8 mouse cellular contexts compared by ENCODE assay signal in genomic region chr4:57153068-57153835, GRCm38 (mm10). TPM values are rescaled to one million over a fixed set of nuclear protein-coding genes. Genes with fewer than 3 reads are reported as not detected.
DNase-seq lines count a peak whose midpoint lies in the region; ATAC-seq and TF ChIP-seq lines count a peak whose summit lies in the region.

No protein-coding gene starts in this region.

- peak; percentile 71 for DNase-seq in brain, embryonic 14.5 days (ENCODE audit: low read depth)
- peak; percentile 70 for DNase-seq in gastrocnemius, postnatal 25 days
- DNase-seq in thymus, postnatal 25 days, result no peak
- DNase-seq in left cerebral cortex, adult 11 months (ENCODE audit: low spot score), result no peak

- H3K4me3 ChIP-seq in ES-Bruce4 (ENCODE audit: low read depth, low read length), result peak overlapping the region; percentile 8; the same call in 1 of the 2 replicates
- H3K4me3 ChIP-seq in intestine, embryonic 15.5 days (replicated peaks), result no peak overlapping the region
- no peak overlapping the region for H3K4me3 ChIP-seq in midbrain, embryonic 13.5 days (replicated peaks)

- H3K9ac ChIP-seq in ES-Bruce4 (ENCODE audit: low read depth, poor library complexity, severe bottlenecking), result peak overlapping the region; percentile 0; the same call in 1 of the 2 replicates
- H3K9ac ChIP-seq in intestine, embryonic 15.5 days, result peak overlapping the region; percentile 26; the same call in 1 of the 2 replicates
- H3K9ac ChIP-seq in midbrain, embryonic 13.5 days (replicated peaks), result no peak overlapping the region

- WGBS in intestine, embryonic 15.5 days, result 9% methylated on average over 9 of the region's 9 CpGs
- WGBS in midbrain, embryonic 13.5 days, result 9% methylated on average over 9 of the region's 9 CpGs

- H3K36me3 ChIP-seq in ES-Bruce4 (ENCODE audit: control insufficient read depth, insufficient read depth, low read length, poor library complexity, severe bottlenecking), result no peaks in the 10 kb centered on the region
- no peaks in the 10 kb centered on the region for H3K36me3 ChIP-seq in intestine, embryonic 15.5 days
- H3K36me3 ChIP-seq in midbrain, embryonic 13.5 days, result no peaks in the 10 kb centered on the region

- ATAC-seq in intestine, embryonic 15.5 days, result peak; percentile 95
- ATAC-seq in midbrain, embryonic 13.5 days, result peak; percentile 84
- ATAC-seq in erythroid progenitor cell, adult 5-6 weeks (replicated peaks; ENCODE audit: low FRiP score, poor library complexity, severe bottlenecking), result no peak

- H3K4me1 ChIP-seq in ES-Bruce4 (ENCODE audit: control insufficient read depth, insufficient read depth, low read length), result peaks cover 2% of the 10 kb centered on the region
- H3K4me1 ChIP-seq in intestine, embryonic 15.5 days (replicated peaks), result peaks cover 27% of the 10 kb centered on the region
- peaks cover 10% of the 10 kb centered on the region for H3K4me1 ChIP-seq in midbrain, embryonic 13.5 days (replicated peaks)

- peak overlapping the region; percentile 51 for H3K4me2 ChIP-seq in intestine, embryonic 15.5 days (replicated peaks)
- peak overlapping the region; percentile 23 for H3K4me2 ChIP-seq in midbrain, embryonic 13.5 days (replicated peaks)

- H3K27ac ChIP-seq in ES-Bruce4 (ENCODE audit: insufficient read depth, low read length), result no peak overlapping the region
- peak overlapping the region; percentile 92 for H3K27ac ChIP-seq in intestine, embryonic 15.5 days
- no peak overlapping the region for H3K27ac ChIP-seq in midbrain, embryonic 13.5 days

- TF ChIP-seq EP300 in ES-Bruce4 (IDR thresholded peaks at IDR 0.05; ENCODE audit: insufficient read depth, low read depth, low read length), result no peak

- TF ChIP-seq POLR2A in ES-Bruce4 (IDR thresholded peaks at IDR 0.05; ENCODE audit: insufficient read depth, low read length), result no peak
- TF ChIP-seq POLR2A in brain, embryonic 14.5 days (IDR thresholded peaks at IDR 0.05; ENCODE audit: borderline replicate concordance, extremely low read depth, insufficient read depth, insufficient read length, poor library complexity, severe bottlenecking), result no peak

- H3K27me3 ChIP-seq in ES-Bruce4 (ENCODE audit: control insufficient read depth, insufficient read depth, low read length, poor library complexity, severe bottlenecking), result no peaks in the 10 kb centered on the region
- no peaks in the 10 kb centered on the region for H3K27me3 ChIP-seq in intestine, embryonic 15.5 days (replicated peaks)
- H3K27me3 ChIP-seq in midbrain, embryonic 13.5 days, result 0 out of 2 replicates have a peak, but pooled peaks cover 3% of the 10 kb centered on the region

- no peaks in the 10 kb centered on the region for H3K9me3 ChIP-seq in ES-Bruce4 (replicated peaks; ENCODE audit: control insufficient read depth, insufficient read depth, low read length, poor library complexity, severe bottlenecking)
- no peaks in the 10 kb centered on the region for H3K9me3 ChIP-seq in intestine, embryonic 15.5 days
- H3K9me3 ChIP-seq in midbrain, embryonic 13.5 days, result no peaks in the 10 kb centered on the region

- no peak for TF ChIP-seq CTCF in ES-Bruce4 (IDR thresholded peaks at IDR 0.05; ENCODE audit: low read depth, low read length)
- TF ChIP-seq CTCF in brain, embryonic 14.5 days (IDR thresholded peaks at IDR 0.05; ENCODE audit: borderline replicate concordance, extremely low read depth, insufficient read depth, insufficient read length), result no peak

RNA-seq across cellular contexts. Expression of gene Epb41l4b, which starts 10.0 kb away (rescaled TPM):
- 14.4 and 16.9 TPM in 2 replicates for polyA plus RNA-seq in ES-Bruce4 (2011; ENCODE audit: insufficient read depth, insufficient read length, low read depth, missing spikeins)
- 5.3 and 8.7 TPM in 2 replicates for polyA plus RNA-seq in brain, embryonic 14.5 days (2012; rRNA removed)
- 1 to 10 TPM; 2.4 to 2.5 TPM for total RNA-seq in gastrocnemius, postnatal 25 days (2021)
- 22.2 and 23.4 TPM in 2 replicates for polyA plus RNA-seq in intestine, embryonic 15.5 days (2015; fragmentation: Nextera tagmentation; extraction: Ambion mirVana)
- polyA plus RNA-seq in midbrain, embryonic 13.5 days (2015; fragmentation: Nextera tagmentation; extraction: Ambion mirVana), result 1.9 and 2.3 TPM in 2 replicates
- 0.72 and 1.7 TPM in 2 replicates for total RNA-seq in erythroid progenitor cell, adult 5-6 weeks (2015; ENCODE audit: low replicate concordance)
- 2.7 TPM in 1 of 2 replicates, not detected in the other for total RNA-seq in erythroid progenitor cell, adult 5-6 weeks (2017; ENCODE audit: low replicate concordance)

Comparison
In these comparisons a context has a peak if more than half of its experiments do, and no peak if none do; other contexts are left out.
1. DNase-seq: peak in brain, embryonic 14.5 days (single experiment) and gastrocnemius, postnatal 25 days (single experiment); none in thymus, postnatal 25 days (single experiment) and left cerebral cortex, adult 11 months (single experiment).